Mouse (Mus musculus) cortical plate, adult 2 months (tissue): ENCODE data around the gene Xlr4a. TPM values are rescaled to one million over a fixed set of nuclear protein-coding genes. Genes with fewer than 3 reads are reported as not detected.
"Not testable (repeated sequence)": the region's sequence is repeated elsewhere in the genome, so short reads cannot be mapped to it uniquely, and the experiment has no call there.

Experiments
- H3K27ac ChIP-seq: fragments of 200-500 bp; 2 replicates; pipeline ENCODE4 v1.5.1; 2012; ENCODE audit warnings: low read length, control low read depth, inconsistent platforms; ENCODE audit not compliant: insufficient read depth
- H3K4me1 ChIP-seq: fragments of 200-500 bp; 2 replicates; pipeline ENCODE4 v1.6.1; 2011; ENCODE audit warnings: low read length; ENCODE audit not compliant: control insufficient read depth, insufficient read depth
- H3K4me3 ChIP-seq: fragments of 200-500 bp; 2 replicates; pipeline ENCODE4 v1.5.1; 2011; ENCODE audit warnings: mild to moderate bottlenecking, low read length, control low read depth; ENCODE audit not compliant: insufficient read depth
- CTCF ChIP-seq: fragments of 200-500 bp; IDR thresholded peaks from 2 replicates; pipeline ENCODE4 v1.5.1; 2011; ENCODE audit warnings: mild to moderate bottlenecking, control low read depth, low read length; ENCODE audit not compliant: insufficient read depth; ENCODE audit errors: extremely low read depth
- POLR2A ChIP-seq: fragments of 200-500 bp; IDR thresholded peaks from 2 replicates; pipeline ENCODE4 v1.6.1; 2011; ENCODE audit warnings: mild to moderate bottlenecking, low read length, control low read depth; ENCODE audit not compliant: insufficient read depth; ENCODE audit errors: extremely low read depth
- polyA plus RNA-seq: library from polyadenylated mRNA; depleted of rRNA; stranded (reverse); fragments of >200 nt; gene quantifications from 2 replicates; pipeline ENCODE4 v1.2.3, GENCODE M21; 2012; rRNA removed

The Xlr4a gene
- 0.64 and 0.67 TPM in 2 replicates for polyA plus RNA-seq

- H3K27ac ChIP-seq, H3K4me3 ChIP-seq, H3K4me1 ChIP-seq: not testable (repeated sequence)
Observed at GRCm38 (mm10) chrX:73082267-73083055, at the start of gene Xlr4a. Xlr4a (minus strand) TSS chrX:73082478.

- H3K27ac ChIP-seq, H3K4me1 ChIP-seq, H3K4me3 ChIP-seq: not testable (repeated sequence)
Observed at GRCm38 (mm10) chrX:73122859-73123829, 40.9 kb upstream of the Xlr4a start.

DNA sequence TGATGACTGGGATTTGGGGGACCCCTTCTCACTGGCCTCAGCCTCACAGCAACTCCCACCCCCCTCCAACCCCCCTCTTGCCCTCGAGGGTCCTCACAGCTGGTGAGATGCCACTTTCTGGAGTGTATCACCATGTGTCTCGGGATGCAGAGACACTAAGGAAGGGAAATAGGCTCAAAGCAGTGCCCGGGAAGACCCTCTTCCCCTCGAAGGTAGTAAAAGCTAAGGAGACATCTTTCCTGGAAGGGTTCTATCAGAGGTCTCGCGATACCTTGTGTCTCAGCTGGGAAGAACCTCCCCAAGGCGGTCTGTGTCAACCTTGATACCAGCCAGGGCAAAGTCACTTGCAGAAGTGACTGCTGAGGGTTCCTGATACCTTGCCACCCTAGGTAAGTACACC lies 34.5 kb upstream of the Xlr4a start, which contains the start of gene Gm14685:
TSS of gene Gm14685 (plus strand) at position 301 of the 400 bp plus-strand sequence.
- not testable (repeated sequence) for H3K4me1 ChIP-seq, H3K27ac ChIP-seq, H3K4me3 ChIP-seq

- not testable (repeated sequence) for H3K4me1 ChIP-seq, H3K27ac ChIP-seq, H3K4me3 ChIP-seq
Observed at GRCm38 (mm10) chrX:73096941-73097508, 14.7 kb upstream of the Xlr4a start, which contains the start of gene Xlr3a. Xlr3a (minus strand) TSS chrX:73097095.

- H3K27ac ChIP-seq, H3K4me3 ChIP-seq, H3K4me1 ChIP-seq: not testable (repeated sequence)
Observed at GRCm38 (mm10) chrX:73066765-73067312, 15.4 kb downstream of the Xlr4a start.

DNA sequence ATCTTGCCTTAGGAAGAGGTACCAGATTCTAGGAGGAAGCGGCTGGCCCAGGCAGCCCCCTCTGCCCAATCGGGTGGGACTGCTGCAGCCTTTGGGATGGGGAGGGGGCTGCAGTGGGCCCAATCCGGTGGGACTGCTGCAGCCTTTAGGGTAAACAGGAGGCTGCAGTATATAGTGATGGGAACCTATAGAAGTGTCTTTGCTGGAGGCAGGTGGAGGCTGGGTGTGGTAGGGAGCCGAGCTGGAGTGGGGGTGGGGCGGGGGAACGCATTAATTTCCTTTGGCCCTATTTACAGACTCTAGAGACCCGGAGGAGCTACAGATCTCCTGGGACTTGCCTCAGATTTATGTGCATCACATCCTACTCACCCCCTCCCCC lies 17.9 kb downstream of the Xlr4a start, which contains the start of gene Pnma3:
TSS of gene Pnma3 (plus strand) at position 373 of the 379 bp plus-strand sequence.
- peak within 1 kb of the TSS; percentile 56; the same call in 1 of the 2 replicates for H3K27ac ChIP-seq
- H3K4me3 ChIP-seq, result peak within 1 kb of the TSS; percentile 60
- TF ChIP-seq CTCF (no peak), POLR2A (no peak)

DNA sequence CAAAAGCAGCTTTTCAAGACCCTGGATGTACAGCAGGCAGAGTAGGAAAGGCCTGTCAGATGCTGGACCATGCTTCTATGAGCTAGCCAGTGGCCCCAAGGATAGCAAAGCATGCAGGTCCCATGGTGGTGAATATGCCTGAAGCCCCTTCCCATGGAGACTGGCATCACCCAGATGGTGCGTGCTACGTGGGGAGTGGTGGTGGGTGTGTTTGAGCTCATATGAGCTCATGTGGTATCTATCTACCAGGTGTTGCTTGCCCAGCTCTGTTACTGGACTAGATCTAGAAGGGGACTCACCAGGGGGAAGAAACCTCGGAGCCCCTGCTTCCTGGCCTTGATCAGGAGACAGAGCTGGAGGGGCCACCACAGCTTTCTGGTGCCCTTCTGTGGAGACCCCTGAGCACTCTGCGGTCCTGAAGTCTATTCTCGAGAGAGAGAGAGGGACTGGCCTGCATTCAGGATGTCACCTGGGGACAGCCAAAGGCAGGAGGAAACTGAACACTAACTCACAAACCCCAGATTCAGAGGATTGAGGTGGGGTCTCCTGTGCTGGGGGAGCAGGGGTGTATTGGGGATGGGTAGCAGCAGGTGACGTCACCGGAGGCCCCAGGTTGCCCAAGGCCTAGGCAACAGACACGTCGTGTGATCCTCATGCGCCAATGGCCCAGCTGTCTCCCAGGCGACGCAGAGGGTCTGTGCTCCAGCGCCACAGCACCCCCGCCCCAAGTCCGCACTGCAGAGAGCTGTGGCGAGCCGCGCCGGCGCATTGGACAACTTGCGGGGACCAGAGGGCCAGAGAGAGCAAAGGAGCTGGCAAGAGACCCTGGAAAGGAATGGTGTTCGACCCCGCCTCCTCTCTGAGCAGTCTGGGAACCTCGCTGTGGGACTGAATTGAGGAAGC lies 18.5 kb downstream of the Xlr4a start:
- Histone ChIP-seq H3K4me1 (no peaks in the 10 kb centered on the region), H3K27ac (peak overlapping the region; percentile 56; the same call in 1 of the 2 replicates), H3K4me3 (peak overlapping the region; percentile 60)
- no peak for TF ChIP-seq CTCF
- TF ChIP-seq POLR2A, result no peak

More for the DNA sequence above, 17.9 kb downstream of the Xlr4a start, which contains the start of gene Pnma3:
- no peaks in the 10 kb centered on the region for H3K4me1 ChIP-seq

GRCm38 (mm10) chrX:73062323-73062722 lies 20.0 kb downstream of the Xlr4a start:
- Histone ChIP-seq H3K4me3 (no peak overlapping the region), H3K4me1 (no peaks in the 10 kb centered on the region), H3K27ac (no peak overlapping the region)
- no peak for TF ChIP-seq CTCF
- no peak for TF ChIP-seq POLR2A

DNA sequence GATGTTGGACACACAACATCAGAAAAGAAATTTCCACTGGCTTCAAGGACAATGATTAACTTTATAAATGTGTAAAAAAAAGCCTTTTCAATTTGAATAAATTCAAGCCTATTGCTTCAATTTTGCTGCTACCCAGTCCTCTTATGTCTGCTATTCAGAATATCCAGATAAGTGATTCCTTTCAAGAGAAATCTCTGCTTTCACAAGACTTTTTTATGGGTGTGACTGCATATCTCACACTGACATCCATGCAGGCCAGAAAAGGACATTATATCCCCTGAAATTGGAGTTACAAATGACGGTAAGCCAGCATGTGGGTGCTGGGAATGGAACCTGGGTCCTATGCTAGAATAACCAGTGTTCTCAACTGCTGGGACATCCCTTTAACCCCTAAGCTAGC lies 20.8 kb downstream of the Xlr4a start:
- Histone ChIP-seq H3K4me1 (no peaks in the 10 kb centered on the region), H3K27ac (no peak overlapping the region), H3K4me3 (no peak overlapping the region)
- TF ChIP-seq POLR2A (no peak), CTCF (no peak)
